In genomic region chr9:30976339-30977023, GRCm38 (mm10) we compare ENCODE assay signal across 8 mouse cellular contexts. TPM values are rescaled to one million over a fixed set of nuclear protein-coding genes. Genes with fewer than 3 reads are reported as not detected.
DNase-seq lines count a peak whose midpoint lies in the region; ATAC-seq and TF ChIP-seq lines count a peak whose summit lies in the region.

No protein-coding gene starts in this region.

- 68% methylated on average over 11 of the region's 11 CpGs for WGBS in forebrain, postnatal 0 days
- 75% methylated on average over 11 of the region's 11 CpGs for WGBS in forebrain, embryonic 16.5 days
- WGBS in heart, embryonic 15.5 days: 47% methylated on average over 11 of the region's 11 CpGs
- 55% methylated on average over 11 of the region's 11 CpGs for WGBS in lung, embryonic 16.5 days
- 78% methylated on average over 11 of the region's 11 CpGs for WGBS in forebrain, embryonic 13.5 days

- no peak overlapping the region for H3K4me2 ChIP-seq in forebrain, postnatal 0 days (ENCODE audit: low read depth)
- H3K4me2 ChIP-seq in forebrain, embryonic 16.5 days (ENCODE audit: low read length): no peak overlapping the region
- no peak overlapping the region for H3K4me2 ChIP-seq in heart, embryonic 15.5 days
- no peak overlapping the region for H3K4me2 ChIP-seq in lung, embryonic 16.5 days (ENCODE audit: low read depth, low read length)
- no peak overlapping the region for H3K4me2 ChIP-seq in forebrain, embryonic 13.5 days

- H3K4me1 ChIP-seq in forebrain, postnatal 0 days (ENCODE audit: insufficient read depth): no peaks in the 10 kb centered on the region
- no peaks in the 10 kb centered on the region for H3K4me1 ChIP-seq in forebrain, embryonic 16.5 days (replicated peaks; ENCODE audit: control insufficient read depth, insufficient read depth, low read length)
- H3K4me1 ChIP-seq in heart, embryonic 15.5 days (replicated peaks): peaks cover 12% of the 10 kb centered on the region
- H3K4me1 ChIP-seq in lung, embryonic 16.5 days (replicated peaks; ENCODE audit: control insufficient read depth, insufficient read depth, low read length): no peaks in the 10 kb centered on the region
- H3K4me1 ChIP-seq in forebrain, embryonic 13.5 days: no peaks in the 10 kb centered on the region

- ATAC-seq in forebrain, postnatal 0 days: no peak
- no peak for ATAC-seq in forebrain, embryonic 16.5 days
- peak; percentile 77 for ATAC-seq in heart, embryonic 15.5 days (replicated peaks; ENCODE audit: insufficient number of reproducible peaks, insufficient read depth, low FRiP score, low read depth)
- peak; percentile 87 for ATAC-seq in lung, embryonic 16.5 days (ENCODE audit: low read depth)
- ATAC-seq in forebrain, embryonic 13.5 days: no peak

- H3K27ac ChIP-seq in forebrain, postnatal 0 days (ENCODE audit: low read depth, low read length): no peak overlapping the region
- no peak overlapping the region for H3K27ac ChIP-seq in forebrain, embryonic 16.5 days (ENCODE audit: low read length)
- peak overlapping the region; percentile 65 for H3K27ac ChIP-seq in heart, embryonic 15.5 days
- H3K27ac ChIP-seq in lung, embryonic 16.5 days (ENCODE audit: low read length): peak overlapping the region; percentile 33
- no peak overlapping the region for H3K27ac ChIP-seq in forebrain, embryonic 13.5 days

- no peak overlapping the region for H3K4me3 ChIP-seq in forebrain, postnatal 0 days (ENCODE audit: low read depth, low read length)
- H3K4me3 ChIP-seq in forebrain, embryonic 16.5 days (replicated peaks; ENCODE audit: low read length): no peak overlapping the region
- H3K4me3 ChIP-seq in heart, embryonic 15.5 days: no peak overlapping the region
- H3K4me3 ChIP-seq in lung, embryonic 16.5 days (ENCODE audit: low read length): no peak overlapping the region
- no peak overlapping the region for H3K4me3 ChIP-seq in forebrain, embryonic 13.5 days

- H3K9me3 ChIP-seq in forebrain, postnatal 0 days (ENCODE audit: low read length): no peaks in the 10 kb centered on the region
- H3K9me3 ChIP-seq in forebrain, embryonic 16.5 days (ENCODE audit: control insufficient read depth, low read length): no peaks in the 10 kb centered on the region
- no peaks in the 10 kb centered on the region; the same call in 1 of the 2 replicates for H3K9me3 ChIP-seq in heart, embryonic 15.5 days (replicated peaks)
- H3K9me3 ChIP-seq in lung, embryonic 16.5 days (ENCODE audit: control insufficient read depth, low read length): no peaks in the 10 kb centered on the region
- H3K9me3 ChIP-seq in forebrain, embryonic 13.5 days (replicated peaks): no peaks in the 10 kb centered on the region

- no peak for DNase-seq in forebrain, postnatal 0 days
- peak; percentile 32 for DNase-seq in embryo, embryonic 10 days (ENCODE audit: low spot score)
- no peak for DNase-seq in layer of hippocampus, postnatal 10 days (ENCODE audit: low spot score in 2 of 2)
- DNase-seq in adrenal gland, adult (ENCODE audit: inconsistent age in 2 of 2, low spot score in 1 of 2): no peak

- H3K9ac ChIP-seq in forebrain, postnatal 0 days: no peak overlapping the region
- no peak overlapping the region for H3K9ac ChIP-seq in forebrain, embryonic 16.5 days (replicated peaks; ENCODE audit: low read depth, low read length)
- no peak overlapping the region for H3K9ac ChIP-seq in heart, embryonic 15.5 days
- H3K9ac ChIP-seq in lung, embryonic 16.5 days (ENCODE audit: low read length): no peak overlapping the region
- no peak overlapping the region for H3K9ac ChIP-seq in forebrain, embryonic 13.5 days

- H3K36me3 ChIP-seq in forebrain, postnatal 0 days (ENCODE audit: insufficient read depth): no peaks in the 10 kb centered on the region
- H3K36me3 ChIP-seq in forebrain, embryonic 16.5 days (ENCODE audit: control insufficient read depth, insufficient read depth): no peaks in the 10 kb centered on the region
- no peaks in the 10 kb centered on the region for H3K36me3 ChIP-seq in heart, embryonic 15.5 days
- no peaks in the 10 kb centered on the region for H3K36me3 ChIP-seq in lung, embryonic 16.5 days (ENCODE audit: control insufficient read depth, insufficient read depth, low read length)
- H3K36me3 ChIP-seq in forebrain, embryonic 13.5 days (ENCODE audit: poor library complexity, severe bottlenecking): no peaks in the 10 kb centered on the region

- H3K27me3 ChIP-seq in forebrain, postnatal 0 days (ENCODE audit: insufficient read depth, low read length): no peaks in the 10 kb centered on the region
- H3K27me3 ChIP-seq in forebrain, embryonic 16.5 days (replicated peaks; ENCODE audit: control insufficient read depth, insufficient read depth, low read length): no peaks in the 10 kb centered on the region
- no peaks in the 10 kb centered on the region for H3K27me3 ChIP-seq in heart, embryonic 15.5 days
- no peaks in the 10 kb centered on the region for H3K27me3 ChIP-seq in lung, embryonic 16.5 days (ENCODE audit: control insufficient read depth, insufficient read depth, low read depth, low read length)
- H3K27me3 ChIP-seq in forebrain, embryonic 13.5 days: no peaks in the 10 kb centered on the region

- 0 out of 2 replicates have a peak, but pooled peaks have one; percentile 9 for TF ChIP-seq CTCF in forebrain, postnatal 0 days (IDR thresholded peaks at IDR 0.05; ENCODE audit: low read depth)

RNA-seq across cellular contexts. Expression of gene Adamts8, which starts 34.1 kb away (rescaled TPM):
- total RNA-seq in forebrain, postnatal 0 days (2014; rRNA removed): 2.9 and 3.0 TPM in 2 replicates
- polyA plus RNA-seq in forebrain, postnatal 0 days (2015; fragmentation: Nextera tagmentation; extraction: Ambion mirVana): 1.7 and 1.8 TPM in 2 replicates
- 1.6 and 1.7 TPM in 2 replicates for polyA plus RNA-seq in forebrain, embryonic 16.5 days (2015; fragmentation: Nextera tagmentation; extraction: Ambion mirVana)
- 9.7 and 11.2 TPM in 2 replicates for polyA plus RNA-seq in heart, embryonic 15.5 days (2015; fragmentation: Nextera tagmentation; extraction: Ambion mirVana)
- 3.3 and 3.8 TPM in 2 replicates for polyA plus RNA-seq in lung, embryonic 16.5 days (2015; fragmentation: Nextera tagmentation; extraction: Ambion mirVana)
- polyA plus RNA-seq in forebrain, embryonic 13.5 days (2015; fragmentation: Nextera tagmentation; extraction: Ambion mirVana): 0.40 and 0.65 TPM in 2 replicates
- total RNA-seq in layer of hippocampus, postnatal 10 days (2021): 1 to 10 TPM; 5.8 to 7.1 TPM

RNA-seq across cellular contexts. Expression of gene Zbtb44, which starts 54.0 kb away (rescaled TPM):
- total RNA-seq in forebrain, postnatal 0 days (2014; rRNA removed): 20.2 and 22.1 TPM in 2 replicates
- polyA plus RNA-seq in forebrain, postnatal 0 days (2015; fragmentation: Nextera tagmentation; extraction: Ambion mirVana): 3.2 and 5.3 TPM in 2 replicates
- polyA plus RNA-seq in forebrain, embryonic 16.5 days (2015; fragmentation: Nextera tagmentation; extraction: Ambion mirVana): 4.3 and 5.3 TPM in 2 replicates
- 7.4 and 8.3 TPM in 2 replicates for polyA plus RNA-seq in heart, embryonic 15.5 days (2015; fragmentation: Nextera tagmentation; extraction: Ambion mirVana)
- polyA plus RNA-seq in lung, embryonic 16.5 days (2015; fragmentation: Nextera tagmentation; extraction: Ambion mirVana): 7.1 and 7.6 TPM in 2 replicates
- polyA plus RNA-seq in forebrain, embryonic 13.5 days (2015; fragmentation: Nextera tagmentation; extraction: Ambion mirVana): 4.4 and 5.1 TPM in 2 replicates
- total RNA-seq in layer of hippocampus, postnatal 10 days (2021): 10 to 100 TPM; 34.6 to 35.7 TPM

RNA-seq across cellular contexts. Expression of gene Adamts15, which starts 54.2 kb away (rescaled TPM):
- 5.8 and 10.9 TPM in 2 replicates for total RNA-seq in forebrain, postnatal 0 days (2014; rRNA removed)
- polyA plus RNA-seq in forebrain, postnatal 0 days (2015; fragmentation: Nextera tagmentation; extraction: Ambion mirVana): 1.9 and 2.5 TPM in 2 replicates
- polyA plus RNA-seq in forebrain, embryonic 16.5 days (2015; fragmentation: Nextera tagmentation; extraction: Ambion mirVana): 3.4 and 4.4 TPM in 2 replicates
- polyA plus RNA-seq in heart, embryonic 15.5 days (2015; fragmentation: Nextera tagmentation; extraction: Ambion mirVana): 5.1 and 8.5 TPM in 2 replicates
- 7.1 and 7.2 TPM in 2 replicates for polyA plus RNA-seq in lung, embryonic 16.5 days (2015; fragmentation: Nextera tagmentation; extraction: Ambion mirVana)
- 1.6 and 1.9 TPM in 2 replicates for polyA plus RNA-seq in forebrain, embryonic 13.5 days (2015; fragmentation: Nextera tagmentation; extraction: Ambion mirVana)
- 1 to 10 TPM; 7.7 to 8.7 TPM for total RNA-seq in layer of hippocampus, postnatal 10 days (2021)

Comparison
In these comparisons a context has a peak if more than half of its experiments do, and no peak if none do; other contexts are left out.
1. ATAC-seq: peak in heart, embryonic 15.5 days (single experiment) and lung, embryonic 16.5 days (single experiment); none in forebrain, postnatal 0 days (single experiment), forebrain, embryonic 16.5 days (single experiment) and forebrain, embryonic 13.5 days (single experiment).
2. H3K27ac ChIP-seq: peak in heart, embryonic 15.5 days (single experiment) and lung, embryonic 16.5 days (single experiment); none in forebrain, postnatal 0 days (single experiment), forebrain, embryonic 16.5 days (single experiment) and forebrain, embryonic 13.5 days (single experiment).